Mouse (Mus musculus) spleen, postnatal 4 days (tissue): ENCODE measurements around the gene Olfr1448.
"Not testable (repeated sequence)": the region's sequence is repeated elsewhere in the genome, so short reads cannot be mapped to it uniquely, and the experiment has no call there.

Source experiments
- DNase-seq, 2 experiments: peaks; one replicate each; pipeline ENCODE4 v3.0.0; 2022; ENCODE audit warnings: low spot score in 2 of 2

Olfr1448 gene

DNA sequence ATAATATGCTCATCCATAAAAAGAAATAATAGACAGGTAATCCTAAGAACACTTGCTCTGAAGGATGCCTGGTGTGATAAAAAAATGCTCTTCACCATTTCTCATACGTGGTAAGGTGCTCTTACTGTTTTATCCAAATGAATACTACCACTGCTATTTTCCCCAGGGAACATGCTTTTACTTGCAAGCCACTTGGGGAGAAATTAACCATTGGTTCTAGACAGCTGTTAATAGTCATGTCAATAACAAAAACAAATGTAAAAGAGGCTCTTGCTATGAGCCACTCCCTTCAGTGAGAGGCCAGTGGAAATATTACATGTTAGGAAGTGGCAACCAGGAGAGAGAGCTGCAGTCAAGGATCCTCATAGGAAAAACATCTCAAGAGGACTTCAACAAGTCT, at the start of gene Olfr1448:
Gene Olfr1448 (minus strand): TSS at position 101 of the 400 bp plus-strand sequence.
- no peak for DNase-seq

DNA sequence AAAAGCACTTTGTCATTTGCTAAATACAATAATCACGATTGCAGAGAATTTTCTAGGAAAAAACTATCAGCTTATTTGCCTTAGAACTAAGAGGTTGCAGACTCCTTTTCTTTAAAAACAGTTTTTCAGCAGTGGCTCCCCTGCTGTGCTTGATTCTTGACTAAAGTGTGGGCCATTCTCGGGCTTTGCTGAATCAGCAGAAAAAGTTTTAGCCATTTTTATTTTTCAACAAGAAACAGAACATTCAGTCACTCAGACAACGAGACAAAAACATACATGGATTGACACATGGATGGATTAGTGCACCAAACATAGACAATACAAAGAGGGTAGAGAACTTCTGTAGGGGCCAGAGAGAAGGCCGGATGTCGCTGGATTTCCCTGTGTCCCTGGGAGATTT, 45.9 kb upstream of the Olfr1448 start:
- not testable (repeated sequence) for DNase-seq

GRCm38 (mm10) chr19:12949958-12950357, 25.7 kb upstream of the Olfr1448 start, which contains the start of gene Olfr1450:
Gene Olfr1450 (plus strand): TSS chr19:12950258.
- DNase-seq: no peak

- DNase-seq: no peak
Observed at GRCm38 (mm10) chr19:12930540-12930939, 6.3 kb upstream of the Olfr1448 start, which contains the start of gene Olfr1449. Gene Olfr1449 (plus strand): TSS chr19:12930840.

DNA sequence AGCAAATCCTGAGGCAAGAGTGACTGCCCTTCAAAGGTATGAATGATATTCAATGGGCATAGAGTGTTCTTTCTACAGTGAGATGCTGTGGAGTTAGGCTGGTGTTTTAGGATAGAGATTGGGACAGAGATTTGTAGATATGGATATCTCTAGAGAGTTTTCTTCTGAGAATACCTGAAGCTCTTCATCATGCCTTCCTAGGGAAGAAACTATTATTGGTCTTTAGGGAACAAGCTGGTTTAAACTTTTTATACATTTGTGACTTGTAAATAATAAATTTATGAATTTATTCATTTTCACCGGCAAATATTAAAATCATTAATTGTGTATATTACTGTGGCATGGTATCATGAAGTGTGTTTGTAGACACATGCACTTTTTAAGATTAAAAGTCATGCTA, 20.6 kb downstream of the Olfr1448 start, which contains the start of gene Olfr1447:
Gene Olfr1447 (minus strand): TSS at position 101 of the 400 bp plus-strand sequence.
- no peak for DNase-seq

DNA sequence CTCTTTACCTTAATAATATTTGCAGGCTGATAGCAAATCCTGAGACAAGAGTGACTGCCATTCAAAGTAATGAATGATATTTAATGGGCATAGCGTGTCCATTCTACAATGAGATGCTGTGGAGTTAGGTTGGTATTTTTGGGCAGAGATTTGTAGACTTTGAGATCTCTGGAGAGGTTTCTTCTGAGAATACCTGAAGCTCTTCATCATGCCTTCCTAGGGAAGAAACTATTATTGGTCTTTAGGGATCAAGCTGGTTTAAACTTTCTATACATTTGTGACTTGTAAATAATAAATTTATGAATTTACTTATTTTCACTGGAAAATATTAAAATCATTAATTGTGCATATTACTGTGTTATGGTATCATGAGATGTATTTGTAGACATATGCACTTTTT, 30.8 kb downstream of the Olfr1448 start, which contains the start of gene Olfr1446:
Gene Olfr1446 (minus strand): TSS at position 101 of the 400 bp plus-strand sequence.
- no peak for DNase-seq

DNA sequence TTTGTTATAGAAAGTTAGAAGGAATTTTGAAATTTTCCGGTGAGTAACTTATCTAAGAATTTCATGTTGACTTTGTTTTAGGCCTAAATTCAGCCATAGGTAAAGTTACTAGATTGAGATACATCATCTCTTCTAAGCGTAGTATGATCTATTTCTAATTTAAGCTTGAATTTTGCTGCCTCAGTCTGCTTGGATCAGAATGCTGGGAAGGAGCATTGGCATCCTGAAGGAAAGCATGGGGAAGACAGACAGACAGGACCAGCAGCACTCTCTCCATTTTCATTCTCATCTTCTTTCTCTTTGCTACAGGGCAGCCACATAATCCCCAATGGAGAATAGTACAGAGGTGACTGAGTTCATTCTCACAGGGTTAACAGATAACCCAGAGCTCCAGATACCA, 40.7 kb downstream of the Olfr1448 start, which contains the start of gene Olfr1445:
Gene Olfr1445 (plus strand): TSS at position 301 of the 400 bp plus-strand sequence.
- DNase-seq: no peak
